Mouse (Mus musculus): Measurements from ENCODE around the gene Macrod1.

Gene Macrod1

DNA sequence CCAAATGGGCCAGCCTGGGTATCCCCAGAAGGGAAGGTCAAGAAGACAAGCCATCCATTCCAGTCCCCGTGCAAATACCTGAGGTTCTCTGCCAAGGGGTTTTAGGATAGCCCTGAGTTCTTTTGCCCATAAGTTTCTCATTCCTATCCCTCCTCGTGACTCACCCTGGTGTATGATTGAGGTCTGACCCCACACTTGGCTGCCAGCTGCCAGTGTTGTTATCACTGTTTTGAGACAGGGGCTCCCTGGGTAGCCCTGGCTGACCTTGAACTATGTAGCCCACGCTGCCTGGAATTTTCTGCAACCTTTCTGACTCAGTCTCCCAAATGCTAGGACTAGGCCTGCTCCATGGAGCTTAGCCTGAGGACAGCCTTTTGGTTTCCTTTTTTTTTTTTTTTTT lies 104.5 kb downstream of the Macrod1 start:
- ATAC-seq (ENCODE audit: insufficient number of reproducible peaks, low FRiP score, low TSS enrichment) = no peak

DNA sequence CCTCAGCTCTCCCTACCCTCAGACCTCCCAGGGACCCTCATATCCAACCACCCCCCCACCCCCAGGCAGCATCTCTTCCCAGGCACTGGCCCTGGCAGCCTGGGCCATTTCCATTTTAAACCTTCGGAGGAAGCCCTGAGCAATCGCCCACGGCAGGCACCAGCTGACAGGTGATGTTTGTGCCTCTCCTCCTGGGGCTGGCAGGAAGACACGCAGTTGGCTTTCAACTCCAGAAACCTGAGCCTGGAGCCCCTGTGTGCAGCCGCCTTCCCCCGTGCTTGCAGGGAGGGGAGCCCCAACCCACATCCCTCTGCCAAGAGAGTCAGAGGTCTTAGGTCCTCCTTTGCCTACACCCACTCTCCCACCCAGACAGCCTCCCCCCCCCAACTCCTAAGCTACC lies 107.6 kb downstream of the Macrod1 start:
- no peak for ATAC-seq (ENCODE audit: insufficient number of reproducible peaks, low FRiP score, low TSS enrichment)

DNA sequence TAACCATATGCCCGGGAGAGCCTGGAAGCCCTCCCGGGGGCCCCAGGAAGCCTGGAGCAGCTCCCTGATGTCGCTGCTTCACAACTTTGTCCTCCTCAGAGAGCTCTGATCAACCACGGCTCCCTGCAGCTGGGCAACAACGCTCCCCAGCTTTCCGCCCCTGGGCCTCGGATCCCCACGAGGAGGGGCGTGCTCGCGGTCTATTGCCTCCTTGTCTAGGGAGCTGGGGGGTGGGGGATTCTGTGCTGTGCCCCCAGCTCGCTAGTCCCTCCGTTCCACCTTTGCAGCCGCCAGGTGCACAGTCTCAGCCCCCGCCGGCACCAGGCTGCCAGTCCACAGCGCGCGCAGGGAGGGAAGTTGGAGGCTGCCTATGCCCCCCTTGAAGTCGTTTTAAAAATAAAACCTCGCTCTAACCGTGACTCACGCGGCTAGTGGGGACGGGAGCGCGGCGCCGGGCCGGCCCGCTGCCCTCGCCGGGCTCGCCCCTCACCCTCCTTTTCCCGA lies 108.3 kb downstream of the Macrod1 start:
- ATAC-seq (ENCODE audit: insufficient number of reproducible peaks, low FRiP score, low TSS enrichment) = no peak

DNA sequence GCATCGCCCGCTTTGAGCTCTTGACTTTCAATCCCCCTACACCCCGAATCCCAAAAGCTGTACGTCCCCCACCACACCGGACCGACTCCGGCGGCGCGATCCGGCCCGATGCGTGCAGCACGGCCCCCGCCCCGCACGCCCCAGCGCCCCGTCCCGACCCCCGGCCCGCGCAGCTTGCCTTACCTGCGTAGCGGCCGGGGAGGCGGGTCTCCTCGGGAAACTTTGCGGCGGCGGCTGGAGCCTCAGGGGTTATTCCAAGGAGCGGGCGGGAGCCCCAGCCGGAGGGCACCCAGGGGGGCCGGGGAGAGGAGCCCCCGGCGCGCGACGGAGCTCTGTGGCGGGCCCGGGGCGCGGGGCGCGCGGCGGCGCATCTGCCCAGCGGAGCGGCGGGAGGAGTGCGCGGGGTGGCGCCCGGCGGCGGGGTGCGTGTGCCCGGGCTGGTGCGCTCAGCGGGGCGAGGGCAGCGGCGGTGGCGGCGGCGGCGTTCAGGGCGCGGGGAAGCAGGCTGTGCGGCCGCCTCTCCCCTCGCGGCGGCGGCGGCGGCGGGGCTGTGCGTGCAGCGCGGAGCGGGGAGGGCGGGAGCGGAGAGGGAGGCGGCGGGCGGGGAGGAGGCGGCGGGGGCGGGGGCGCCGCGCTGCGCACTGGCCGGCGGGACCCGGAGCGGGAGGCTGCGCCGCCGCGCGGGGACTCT lies 109.0 kb downstream of the Macrod1 start:
- 0 out of 2 replicates have a peak, but pooled peaks have one; percentile 9 for ATAC-seq (ENCODE audit: insufficient number of reproducible peaks, low FRiP score, low TSS enrichment)

DNA sequence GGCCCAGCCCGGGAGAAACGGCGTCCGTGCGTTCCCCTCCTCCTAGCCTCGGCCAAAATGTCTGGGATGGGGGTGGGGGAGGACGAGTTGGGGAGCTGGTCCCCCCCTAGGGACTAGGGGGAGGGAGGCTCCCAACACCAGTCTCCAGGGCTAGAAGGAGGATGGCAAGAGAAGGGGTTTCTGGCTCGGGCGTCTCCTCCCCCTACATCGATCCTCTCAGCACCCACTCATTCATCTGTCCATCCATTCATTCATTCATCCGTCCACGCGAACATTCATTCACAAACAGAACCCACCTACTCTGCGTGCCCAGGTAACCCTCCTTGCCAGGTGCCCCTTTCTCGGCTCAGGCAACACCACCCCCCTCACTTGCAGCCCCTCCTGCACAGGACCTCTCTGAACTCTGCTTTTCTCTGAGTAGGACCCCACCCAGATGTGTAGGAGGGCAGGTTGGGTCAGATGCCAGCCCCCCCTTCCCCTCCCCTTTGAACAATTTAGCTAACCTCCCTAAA lies 109.6 kb downstream of the Macrod1 start:
- ATAC-seq (ENCODE audit: insufficient number of reproducible peaks, low FRiP score, low TSS enrichment) = no peak

DNA sequence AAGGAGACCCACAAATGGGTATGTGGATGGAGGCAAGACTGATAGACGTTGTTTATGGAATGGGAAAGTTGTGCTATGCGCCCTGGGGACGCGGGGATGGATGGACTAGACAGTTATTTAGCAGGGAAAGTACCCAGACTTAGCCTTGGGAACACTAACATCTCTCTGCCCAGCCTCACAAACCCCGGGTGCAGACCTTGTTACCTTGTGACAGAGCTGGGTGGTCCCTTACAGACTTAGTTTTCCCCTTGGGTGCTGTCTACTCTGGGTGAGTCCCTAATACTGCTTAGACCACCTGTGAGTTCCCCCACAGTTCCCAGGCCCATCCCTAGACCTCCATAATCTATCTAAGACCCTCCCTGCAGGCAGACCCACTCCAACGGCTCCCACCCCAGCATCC lies 110.2 kb downstream of the Macrod1 start:
- no peak for ATAC-seq (ENCODE audit: insufficient number of reproducible peaks, low FRiP score, low TSS enrichment)

DNA sequence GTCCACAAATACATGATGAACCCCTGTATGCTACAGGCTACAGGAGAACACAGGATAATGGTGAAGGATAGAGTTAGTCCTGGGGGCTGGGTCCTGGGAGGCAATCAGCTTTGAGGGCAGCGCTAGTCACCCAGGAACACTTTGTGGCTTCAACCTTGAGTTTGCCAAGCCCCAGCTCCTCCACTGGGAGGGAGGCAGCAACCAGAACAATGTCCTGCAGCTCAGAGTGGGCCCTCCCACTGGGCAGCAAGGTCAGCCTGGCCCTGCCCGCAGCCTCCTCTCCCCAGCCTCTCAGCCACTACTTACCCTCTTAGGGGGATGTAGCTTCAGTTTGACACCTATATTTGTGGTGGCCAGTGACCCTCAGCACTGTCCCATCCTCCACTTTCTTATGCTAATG lies 111.8 kb downstream of the Macrod1 start:
- no peak for ATAC-seq (ENCODE audit: insufficient number of reproducible peaks, low FRiP score, low TSS enrichment)

DNA sequence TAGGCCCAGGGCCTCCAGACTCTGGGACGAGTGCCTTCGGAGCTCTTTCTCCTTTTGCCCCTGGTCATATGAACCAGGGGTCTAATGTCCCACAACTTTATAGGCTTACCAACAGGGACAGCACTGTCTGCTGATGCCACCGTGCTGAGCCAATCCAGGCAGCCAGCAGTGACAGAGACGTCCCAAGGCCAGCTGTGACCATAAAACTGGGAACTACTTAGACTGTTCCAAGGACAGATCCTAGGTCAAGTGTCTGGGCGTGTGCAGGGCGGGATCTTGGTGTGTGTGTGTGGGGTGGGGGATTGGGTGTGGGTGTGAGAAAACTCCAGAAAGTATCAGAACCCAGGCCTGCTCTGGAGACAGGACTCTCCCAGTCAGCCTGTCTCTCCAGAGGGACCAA lies 114.3 kb downstream of the Macrod1 start:
- ATAC-seq (ENCODE audit: insufficient number of reproducible peaks, low FRiP score, low TSS enrichment) = no peak

DNA sequence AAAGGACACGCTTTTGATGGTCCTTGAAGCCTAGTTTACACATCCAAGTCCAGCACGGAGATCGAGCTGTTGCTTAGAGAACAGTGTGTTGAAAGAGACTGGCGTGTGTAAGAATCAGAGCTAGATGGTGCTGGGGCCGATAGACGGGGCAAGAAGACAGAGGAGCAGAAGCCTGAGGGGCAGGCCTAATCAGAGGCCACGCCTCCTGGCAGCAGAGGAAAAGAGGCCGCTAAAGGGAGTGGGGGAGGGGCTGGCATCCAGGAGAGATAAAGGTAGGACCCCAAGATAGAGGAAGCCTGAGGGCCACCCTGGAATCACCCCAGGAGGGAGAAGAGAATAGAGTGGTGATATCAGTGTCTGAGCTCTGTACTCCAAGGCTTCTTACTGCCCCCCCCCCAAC lies 114.8 kb downstream of the Macrod1 start:
- ATAC-seq (ENCODE audit: insufficient number of reproducible peaks, low FRiP score, low TSS enrichment) = no peak

DNA sequence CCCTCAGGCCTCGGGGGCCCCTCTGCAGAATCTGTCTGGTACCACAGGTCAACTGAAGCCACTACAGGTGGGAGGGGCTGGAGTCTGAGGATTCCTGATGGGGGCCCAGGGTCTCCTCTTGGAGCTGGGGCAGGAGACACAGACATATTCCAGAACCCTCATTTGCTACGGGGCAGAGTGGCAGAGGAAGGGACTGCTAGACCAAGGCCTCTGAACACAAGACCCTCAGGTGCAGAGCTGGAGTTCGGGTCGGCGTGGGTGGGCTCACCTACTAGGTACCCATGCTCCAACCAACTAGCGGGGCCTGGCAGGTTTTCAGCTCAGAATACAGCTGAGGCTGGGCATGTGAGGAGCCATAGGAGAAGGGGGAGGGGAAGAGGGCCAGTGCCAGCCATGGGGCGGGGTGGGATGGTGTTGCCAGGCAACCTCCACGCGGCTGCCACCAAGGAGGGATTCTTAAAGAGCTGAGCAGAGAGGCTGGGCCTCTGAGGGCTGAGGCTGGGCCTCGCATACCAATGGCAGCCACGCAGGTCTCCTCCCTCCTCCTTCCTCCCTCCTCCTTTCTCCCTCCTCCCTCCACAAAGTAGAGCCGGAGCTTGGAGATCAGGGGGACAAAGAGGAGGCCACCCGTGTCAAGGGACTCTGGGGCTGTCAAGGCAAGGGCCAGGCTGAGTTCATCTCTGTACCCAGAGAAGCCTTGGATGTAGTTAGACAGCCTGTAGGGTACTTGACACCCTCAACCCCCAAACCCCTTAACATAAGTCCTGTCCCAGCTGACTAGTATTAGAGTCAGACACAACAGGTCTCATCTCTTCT lies 115.6 kb downstream of the Macrod1 start:
- ATAC-seq (ENCODE audit: insufficient number of reproducible peaks, low FRiP score, low TSS enrichment) = no peak

DNA sequence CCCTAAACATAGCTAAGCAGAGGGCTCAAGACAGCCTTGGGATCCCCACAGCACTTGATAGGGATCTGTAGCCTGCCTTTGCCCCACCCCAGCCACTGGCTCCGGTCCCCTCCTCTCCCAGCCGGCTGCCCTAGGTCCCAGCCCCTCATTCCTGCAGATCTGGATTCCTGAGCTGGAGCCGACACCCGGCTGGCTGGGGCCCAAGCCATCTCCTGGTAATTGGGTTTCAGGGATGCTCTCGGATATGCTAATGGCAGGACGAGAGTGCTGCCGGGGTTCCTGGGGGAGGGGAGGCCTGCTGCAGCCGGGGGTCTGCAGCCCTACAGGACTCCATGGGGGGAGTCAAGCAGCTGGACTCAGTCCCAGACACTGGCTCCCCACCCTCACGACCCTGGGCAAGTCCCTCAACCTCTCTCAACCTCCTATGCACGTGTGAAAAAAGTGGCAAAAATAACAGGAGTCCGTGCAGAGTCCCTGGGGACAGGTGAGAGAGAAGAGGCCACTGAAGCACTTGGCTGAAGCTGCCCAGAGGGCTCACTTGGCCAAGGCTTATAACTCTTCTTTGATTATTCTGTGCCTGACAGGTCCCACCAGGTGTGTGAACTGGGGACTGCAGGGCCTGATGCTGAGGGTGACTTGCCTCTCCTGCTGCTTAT lies 119.6 kb downstream of the Macrod1 start:
- no peak for ATAC-seq (ENCODE audit: insufficient number of reproducible peaks, low FRiP score, low TSS enrichment)

DNA sequence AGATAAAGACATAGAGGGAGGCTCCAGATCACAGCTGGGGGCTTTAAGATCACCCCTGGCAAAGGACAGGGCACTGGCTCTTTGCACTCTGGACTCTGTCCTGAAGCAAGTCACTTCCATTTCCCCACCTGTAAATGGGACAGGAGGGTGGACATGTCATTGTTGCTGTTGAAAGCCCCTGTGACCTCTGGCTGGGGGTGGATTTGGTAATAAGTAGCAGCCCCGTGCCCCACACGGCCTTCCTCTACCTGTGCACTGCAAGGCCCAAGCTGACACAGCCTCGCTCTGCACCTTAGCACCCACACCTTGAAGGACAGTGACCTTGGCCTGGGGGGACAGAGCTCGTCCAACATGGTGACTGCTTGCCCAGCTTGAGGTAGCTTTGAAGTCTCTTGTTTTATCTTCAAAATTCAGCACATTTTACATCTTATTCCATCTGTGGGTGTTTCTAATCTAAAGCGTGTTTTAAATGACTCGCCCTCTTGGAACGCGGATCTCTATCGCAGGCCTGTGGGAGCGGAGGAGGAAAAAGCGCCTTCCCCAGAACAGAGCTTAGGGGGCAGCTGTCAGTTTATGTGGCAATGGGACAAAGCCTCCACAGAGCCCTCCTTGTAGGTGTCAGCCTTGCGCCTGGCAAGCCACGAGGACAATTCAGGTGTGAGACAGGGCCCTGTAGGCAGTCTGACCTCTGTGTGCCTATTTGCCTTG lies 121.3 kb downstream of the Macrod1 start:
- ATAC-seq (ENCODE audit: insufficient number of reproducible peaks, low FRiP score, low TSS enrichment) = no peak

DNA sequence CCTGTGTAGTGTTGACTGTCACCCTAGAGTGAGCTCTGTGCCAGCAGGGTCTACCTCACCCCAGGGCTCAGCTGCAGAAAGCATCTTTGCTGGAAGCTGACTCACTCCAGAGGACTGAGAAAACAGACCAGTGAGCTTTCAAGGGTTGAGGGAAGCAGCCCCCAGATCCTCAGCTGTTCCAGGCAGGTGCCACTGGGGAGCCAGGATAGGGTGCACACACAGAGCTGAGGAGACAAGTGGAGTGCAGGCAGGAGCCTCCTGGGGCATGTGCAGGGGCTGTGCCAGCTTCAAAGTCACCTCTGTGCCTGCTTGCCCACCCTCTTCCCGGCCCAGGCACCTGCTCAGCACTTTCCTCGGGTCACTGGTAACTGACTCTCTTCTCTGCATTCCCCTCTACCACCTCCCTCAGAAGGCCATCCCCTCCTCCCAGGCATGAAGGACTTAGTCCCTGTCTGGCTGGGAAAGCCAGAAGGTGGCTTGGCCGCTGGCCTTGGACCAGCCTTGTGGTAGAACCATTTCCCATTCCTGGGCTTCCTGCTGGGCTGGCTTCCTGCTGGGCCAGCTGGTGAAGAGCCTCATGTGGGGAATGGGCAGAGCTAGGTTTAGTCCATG lies 122.3 kb downstream of the Macrod1 start:
- no peak for ATAC-seq (ENCODE audit: insufficient number of reproducible peaks, low FRiP score, low TSS enrichment)

DNA sequence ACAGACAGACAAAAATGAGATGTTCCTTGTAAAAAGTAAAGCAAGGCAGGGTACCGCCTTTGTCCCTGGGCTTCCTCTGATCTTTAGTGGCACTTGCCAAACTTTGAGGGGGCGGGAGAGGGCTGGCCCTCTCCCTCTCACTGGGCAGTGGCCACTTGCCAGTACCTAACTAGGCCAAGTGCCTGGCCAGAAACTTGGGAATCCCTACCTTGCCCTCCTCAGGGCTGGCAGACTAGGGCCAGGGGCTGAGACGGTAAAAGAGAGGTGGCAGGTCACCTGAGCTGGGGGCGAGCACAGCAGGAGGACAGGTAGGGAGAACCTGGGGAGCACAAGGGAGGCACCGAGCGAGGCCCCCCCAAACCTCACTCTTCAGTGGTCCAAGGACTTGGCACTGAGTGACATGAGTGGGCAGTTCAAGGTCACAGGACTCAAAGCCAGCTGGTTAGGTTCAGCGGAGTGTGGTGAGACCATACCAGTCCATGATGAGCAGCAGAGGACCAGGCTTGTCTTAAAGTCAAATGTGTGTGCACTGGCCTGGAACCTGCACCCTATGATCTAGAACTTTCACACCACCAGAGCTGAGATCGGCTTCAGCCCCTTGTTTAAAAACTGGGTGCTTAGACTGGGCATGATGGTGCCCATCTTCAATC lies 124.3 kb downstream of the Macrod1 start:
- no peak for ATAC-seq (ENCODE audit: insufficient number of reproducible peaks, low FRiP score, low TSS enrichment)

DNA sequence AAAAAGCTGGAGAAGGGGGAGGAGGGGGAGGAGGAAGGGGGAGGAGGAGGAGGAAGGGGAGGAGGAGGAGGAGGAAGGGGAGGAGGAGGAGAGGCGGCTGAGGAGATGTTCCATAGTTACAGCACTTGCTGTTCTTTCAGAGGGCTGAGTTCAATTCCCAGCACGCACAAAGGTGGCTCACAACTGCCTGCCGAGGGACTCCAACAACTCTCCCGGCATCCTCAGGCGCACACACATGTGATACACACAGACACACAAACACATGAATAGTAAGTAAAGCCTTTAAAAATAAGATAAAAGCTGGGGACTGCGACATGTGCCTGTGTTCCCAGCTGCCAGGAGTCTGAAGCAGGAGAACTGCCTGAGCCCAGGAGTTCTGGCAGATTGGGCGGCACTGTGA lies 124.9 kb downstream of the Macrod1 start:
- ATAC-seq (ENCODE audit: insufficient number of reproducible peaks, low FRiP score, low TSS enrichment) = no peak

DNA sequence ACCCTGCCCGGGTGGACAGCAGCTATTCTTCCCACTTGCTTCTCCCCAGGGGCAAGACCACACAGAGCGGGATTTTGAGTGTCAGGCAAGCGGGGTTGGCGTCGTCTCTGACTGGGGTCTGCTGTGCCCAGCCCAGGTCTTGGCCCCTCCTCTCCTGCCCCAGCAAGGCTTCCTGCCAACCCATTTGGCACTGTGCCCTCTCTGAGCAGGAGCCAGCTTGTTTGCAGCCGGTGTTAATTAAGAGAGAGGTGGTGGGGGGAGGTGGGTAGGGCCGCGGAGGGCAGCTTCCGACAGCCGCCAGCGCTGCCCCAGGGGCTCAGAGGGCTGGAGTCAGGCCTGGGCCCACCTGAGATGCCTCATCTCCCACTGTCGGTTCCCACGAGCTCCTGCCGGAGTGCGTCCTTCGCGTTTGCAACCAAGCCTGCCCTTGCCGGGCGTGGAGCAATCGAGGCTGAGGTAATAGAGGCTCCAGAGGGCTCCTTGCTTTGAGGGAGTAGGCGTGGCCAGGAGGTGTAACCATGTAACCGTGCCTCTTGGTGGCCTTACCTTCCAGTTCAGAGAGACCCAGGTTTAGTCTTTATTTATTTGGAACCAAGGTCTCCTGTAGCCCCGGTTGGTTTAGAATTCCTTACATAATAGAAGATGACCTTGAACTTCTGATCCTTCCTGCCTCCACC lies 125.8 kb downstream of the Macrod1 start:
- no peak for ATAC-seq (ENCODE audit: insufficient number of reproducible peaks, low FRiP score, low TSS enrichment)

DNA sequence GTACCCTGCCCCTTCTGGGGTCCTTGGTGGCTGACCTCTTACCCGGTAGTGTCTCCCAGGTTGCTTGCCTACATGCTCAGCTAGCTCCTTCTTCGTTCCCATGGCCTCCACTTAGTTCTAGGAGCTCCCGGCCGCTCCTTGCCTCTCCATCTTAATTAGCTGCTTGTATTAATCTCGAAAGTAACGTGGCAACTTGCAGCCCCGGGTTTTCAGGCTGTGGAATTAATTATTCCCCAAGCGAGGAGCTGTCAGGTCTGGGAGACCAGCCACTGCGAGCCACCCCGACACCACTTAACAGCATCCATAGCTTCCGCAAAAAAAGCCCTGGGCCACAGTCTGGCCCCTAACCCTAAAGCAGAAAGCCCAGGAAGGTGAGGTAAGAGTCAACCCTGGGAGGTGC lies 126.8 kb downstream of the Macrod1 start:
- ATAC-seq (ENCODE audit: insufficient number of reproducible peaks, low FRiP score, low TSS enrichment) = no peak

DNA sequence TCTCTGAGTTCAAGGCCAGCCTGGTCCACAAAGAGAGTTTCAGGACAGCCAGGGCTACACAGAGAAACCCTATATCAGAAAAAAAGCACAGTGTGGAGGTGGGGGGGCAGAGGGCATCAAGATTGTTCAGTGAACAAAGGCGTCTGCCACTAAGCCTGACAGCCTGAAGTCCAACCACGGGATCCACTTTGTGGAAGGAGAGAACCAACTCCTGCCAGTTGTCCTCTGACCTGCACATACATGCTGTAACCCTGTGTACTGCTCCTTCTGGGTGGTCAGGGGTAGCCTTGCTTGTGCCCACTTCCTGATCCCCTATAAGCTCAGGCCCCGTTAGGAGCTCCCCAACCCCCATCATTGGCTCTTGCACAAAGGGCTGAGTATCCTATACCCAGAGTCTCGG lies 128.4 kb downstream of the Macrod1 start:
- ATAC-seq (ENCODE audit: insufficient number of reproducible peaks, low FRiP score, low TSS enrichment) = no peak

DNA sequence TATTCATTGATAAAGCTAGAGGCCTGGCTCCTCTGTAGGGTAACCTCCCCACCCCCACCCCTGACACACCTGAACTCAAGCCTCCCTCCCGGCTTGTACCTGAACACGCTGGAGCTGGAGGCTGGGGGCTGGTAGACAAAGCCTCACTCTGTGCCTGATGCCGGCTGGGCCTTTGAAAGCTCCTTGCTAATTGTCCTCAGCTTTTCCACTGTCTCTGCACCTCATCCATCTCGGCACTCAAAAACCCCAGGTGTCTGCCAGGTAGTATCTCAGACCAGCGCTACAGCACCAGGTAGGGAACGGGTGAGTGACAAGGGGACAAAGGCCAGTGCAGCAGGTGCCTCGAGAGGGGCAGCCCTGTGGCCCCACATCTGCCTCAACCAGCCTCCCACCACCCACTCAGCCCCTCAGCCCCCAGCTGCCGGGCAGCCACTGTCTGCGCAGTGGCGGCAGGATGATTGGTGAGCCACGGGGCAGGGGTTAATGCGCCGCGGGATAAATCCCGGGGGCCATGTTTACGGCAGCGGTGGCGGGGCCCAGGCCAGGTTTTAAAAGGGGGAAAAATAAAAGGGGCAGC lies 129.2 kb downstream of the Macrod1 start:
- no peak for ATAC-seq (ENCODE audit: insufficient number of reproducible peaks, low FRiP score, low TSS enrichment)

Measured in cerebellum, adult (tissue).